Mouse (Mus musculus): ENCODE results near the gene Ssmem1.

- TF ChIP-seq BHLHE40 (IDR thresholded peaks at IDR 0.05; ENCODE audit: low read depth, low read length) (no peak), EP300 (IDR thresholded peaks at IDR 0.05; ENCODE audit: low read length) (no peak)
These were observed 43.0 kb downstream of the Ssmem1 start for GRCm38 (mm10) chr6:30552628-30553027.

All from CH12.LX (cell line).